Mouse (Mus musculus): ENCODE data around the gene Pou3f3. TPM values are rescaled to one million over a fixed set of nuclear protein-coding genes. Genes with fewer than 3 reads are reported as not detected.

The Pou3f3 gene
- total and polyA plus RNA-seq, 3 experiments: not detected

DNA sequence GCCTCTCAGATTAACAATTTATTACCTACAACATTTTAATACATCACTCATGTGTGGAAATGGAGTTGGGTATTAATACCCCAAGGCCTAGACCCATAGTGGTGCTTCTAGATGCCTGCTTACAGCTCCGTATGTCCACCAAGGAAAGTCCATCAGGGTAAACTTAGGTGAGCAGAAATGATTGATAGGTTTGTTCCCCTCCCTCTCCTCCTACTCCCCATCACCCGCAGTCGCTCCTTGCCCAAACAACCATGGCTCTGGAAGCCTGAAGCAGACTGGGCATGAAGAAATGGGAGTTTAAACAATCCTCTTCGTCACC, 46.6 kb downstream of the Pou3f3 start:
- no peaks in the 10 kb centered on the region for H3K9me3 ChIP-seq (replicated peaks; ENCODE audit: insufficient read depth, low read length)
- H3K79me2 ChIP-seq (ENCODE audit: control insufficient read depth, insufficient read depth, low read length, poor library complexity): no peaks in the 10 kb centered on the region
- no peak overlapping the region for H3K27ac ChIP-seq (ENCODE audit: control insufficient read depth, low read depth, low read length)
- no peaks in the 10 kb centered on the region for H3K27me3 ChIP-seq (ENCODE audit: control insufficient read depth in 1 of 2, insufficient read depth in 2 of 2, low read length in 2 of 2)
- no peak overlapping the region for H3K9ac ChIP-seq (ENCODE audit: control insufficient read depth, low read depth, low read length, poor library complexity, severe bottlenecking)
- H3K4me1 ChIP-seq (ENCODE audit: control insufficient read depth in 1 of 2, insufficient read depth in 2 of 2, low read length in 2 of 2): no peaks in the 10 kb centered on the region
- no peak for TF ChIP-seq SMC3 (IDR thresholded peaks at IDR 0.05; ENCODE audit: low read depth, low read length)
- TF ChIP-seq KAT2A (conservative IDR thresholded peaks at IDR 0.05; ENCODE audit: low read depth, low read length): no peak
- TF ChIP-seq UBTF (IDR thresholded peaks at IDR 0.05; ENCODE audit: borderline replicate concordance, insufficient read depth, low read depth, low read length): no peak
- no peak for TF ChIP-seq NELFE (IDR thresholded peaks at IDR 0.05; ENCODE audit: low read depth, low read length)
- H3K4me3 ChIP-seq (ENCODE audit: control insufficient read depth in 1 of 2, insufficient read depth in 1 of 2, low read depth in 2 of 2, low read length in 2 of 2): no peak overlapping the region
- no peaks in the 10 kb centered on the region for H3K36me3 ChIP-seq (ENCODE audit: control insufficient read depth in 1 of 2, insufficient read depth in 2 of 2, low read length in 2 of 2)
- no peak for DNase-seq (ENCODE audit: low read depth, low spot score)

DNA sequence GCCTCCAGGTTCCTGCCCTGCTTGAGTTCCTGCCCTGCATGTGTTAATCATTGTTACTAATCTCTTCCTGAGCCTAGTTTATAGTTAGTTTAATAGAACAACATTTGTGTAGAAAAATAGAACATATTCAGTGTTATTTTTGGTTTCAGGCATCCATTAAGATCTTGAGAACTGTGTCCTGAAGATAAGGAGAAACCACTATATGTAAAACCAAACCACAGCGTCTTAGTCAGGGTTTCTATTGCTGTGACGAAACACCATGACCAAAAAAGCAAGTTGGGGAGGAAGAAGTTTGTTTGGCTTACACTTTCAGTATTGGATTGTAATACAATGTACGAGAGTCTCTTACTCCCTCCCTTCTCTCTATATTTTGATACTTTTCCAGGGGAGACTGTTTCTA, 49.5 kb downstream of the Pou3f3 start:
- no peaks in the 10 kb centered on the region for H3K36me3 ChIP-seq (ENCODE audit: control insufficient read depth in 1 of 2, insufficient read depth in 2 of 2, low read length in 2 of 2)
- H3K27me3 ChIP-seq (ENCODE audit: control insufficient read depth in 1 of 2, insufficient read depth in 2 of 2, low read length in 2 of 2): no peaks in the 10 kb centered on the region
- no peak overlapping the region for H3K4me3 ChIP-seq (ENCODE audit: control insufficient read depth in 1 of 2, insufficient read depth in 1 of 2, low read depth in 2 of 2, low read length in 2 of 2)
- no peak overlapping the region for H3K9ac ChIP-seq (ENCODE audit: control insufficient read depth, low read depth, low read length, poor library complexity, severe bottlenecking)
- H3K27ac ChIP-seq (ENCODE audit: control insufficient read depth, low read depth, low read length): no peak overlapping the region
- no peaks in the 10 kb centered on the region for H3K9me3 ChIP-seq (replicated peaks; ENCODE audit: insufficient read depth, low read length)
- H3K4me1 ChIP-seq (ENCODE audit: control insufficient read depth in 1 of 2, insufficient read depth in 2 of 2, low read length in 2 of 2): no peaks in the 10 kb centered on the region
- no peaks in the 10 kb centered on the region for H3K79me2 ChIP-seq (ENCODE audit: control insufficient read depth, insufficient read depth, low read length, poor library complexity)
- DNase-seq (ENCODE audit: low read depth, low spot score): no peak
- TF ChIP-seq RAD21 (IDR thresholded peaks at IDR 0.05; ENCODE audit: low read depth, low read length) (no peak), CHD1 (IDR thresholded peaks at IDR 0.05; ENCODE audit: low read depth, low read length) (no peak), MYC (IDR thresholded peaks at IDR 0.05; ENCODE audit: low read depth, low read length) (no peak), MAFK (IDR thresholded peaks at IDR 0.05; ENCODE audit: borderline replicate concordance, low read depth, low read length) (no peak), ZNF384 (IDR thresholded peaks at IDR 0.05; ENCODE audit: low read depth, low read length) (no peak), TAL1 (IDR thresholded peaks at IDR 0.05; ENCODE audit: low read length) (no peak), ZMIZ1 (IDR thresholded peaks at IDR 0.05; ENCODE audit: low read depth, low read length) (no peak), MXI1 (IDR thresholded peaks at IDR 0.05; ENCODE audit: low read depth, low read length) (no peak), GABPA (IDR thresholded peaks at IDR 0.05; ENCODE audit: low read depth, low read length) (no peak), MAX (IDR thresholded peaks at IDR 0.05; ENCODE audit: low read length) (no peak), BHLHE40 (IDR thresholded peaks at IDR 0.05; ENCODE audit: borderline replicate concordance, low read depth, low read length) (no peak), SIN3A (IDR thresholded peaks at IDR 0.05; ENCODE audit: low read length) (no peak), MYB (IDR thresholded peaks at IDR 0.05; ENCODE audit: low read depth, low read length) (no peak)
